Mouse (Mus musculus): ENCODE data around the gene Itgb4. TPM values are rescaled to one million over a fixed set of nuclear protein-coding genes. Genes with fewer than 3 reads are reported as not detected.

Itgb4 gene
- total and polyA plus RNA-seq, 3 experiments: 0.05 to 0.13 TPM; not detected in 1

GRCm38 (mm10) chr11:116008832-116009375 is 34.4 kb downstream of the Itgb4 start:
- Histone ChIP-seq H3K4me1 (ENCODE audit: insufficient read depth, low read depth, low read length) (peaks cover 92% of the 10 kb centered on the region), H3K36me3 (replicated peaks) (peaks cover 63% of the 10 kb centered on the region), H3K27me3 (ENCODE audit: insufficient read depth, low read length) (peaks cover 19% of the 10 kb centered on the region), H3K4me3 (ENCODE audit: low read depth, low read length) (no peak overlapping the region), H3K9me3 (replicated peaks) (no peaks in the 10 kb centered on the region)
- ATAC-seq (ENCODE audit: extremely low read depth, insufficient number of reproducible peaks, low FRiP score, poor library complexity, severe bottlenecking) (no peak), DNase-seq (ENCODE audit: low spot score) (no peak)
- TF ChIP-seq CTCF (IDR thresholded peaks at IDR 0.05; ENCODE audit: low read depth, low read length) (no peak), GATA1 (IDR thresholded peaks at IDR 0.05; ENCODE audit: borderline replicate concordance, low read length) (no peak), GATA2 (IDR thresholded peaks at IDR 0.05; ENCODE audit: borderline replicate concordance, low read depth, low read length) (no peak), TAL1 (conservative IDR thresholded peaks at IDR 0.05; ENCODE audit: low read depth, low read length) (no peak), POLR2AphosphoS5 (IDR thresholded peaks at IDR 0.05; ENCODE audit: insufficient replicate concordance, low read depth, low read length) (no peak)

- no peak for DNase-seq (ENCODE audit: low spot score)
- Histone ChIP-seq H3K4me3 (ENCODE audit: low read depth, low read length) (no peak overlapping the region), H3K36me3 (replicated peaks) (peaks cover 63% of the 10 kb centered on the region), H3K27me3 (ENCODE audit: insufficient read depth, low read length) (peaks cover 23% of the 10 kb centered on the region), H3K9me3 (replicated peaks) (no peaks in the 10 kb centered on the region), H3K4me1 (ENCODE audit: insufficient read depth, low read depth, low read length) (peaks cover 92% of the 10 kb centered on the region)
- no peak for ATAC-seq (ENCODE audit: extremely low read depth, insufficient number of reproducible peaks, low FRiP score, poor library complexity, severe bottlenecking)
- no peak for TF ChIP-seq POLR2AphosphoS5 (IDR thresholded peaks at IDR 0.05; ENCODE audit: insufficient replicate concordance, low read depth, low read length)
- TF ChIP-seq GATA1 (IDR thresholded peaks at IDR 0.05; ENCODE audit: borderline replicate concordance, low read length): no peak
- TF ChIP-seq GATA2 (IDR thresholded peaks at IDR 0.05; ENCODE audit: borderline replicate concordance, low read depth, low read length): no peak
- TF ChIP-seq TAL1 (conservative IDR thresholded peaks at IDR 0.05; ENCODE audit: low read depth, low read length): no peak
- TF ChIP-seq CTCF (IDR thresholded peaks at IDR 0.05; ENCODE audit: low read depth, low read length): no peak
Measured at GRCm38 (mm10) chr11:116009661-116010060, 35.2 kb downstream of the Itgb4 start.

- no peak for ATAC-seq (ENCODE audit: extremely low read depth, insufficient number of reproducible peaks, low FRiP score, poor library complexity, severe bottlenecking)
Measured at GRCm38 (mm10) chr11:116010146-116010545, 35.6 kb downstream of the Itgb4 start.

GRCm38 (mm10) chr11:116010948-116011347 is 36.4 kb downstream of the Itgb4 start:
- TF ChIP-seq GATA1 (IDR thresholded peaks at IDR 0.05; ENCODE audit: borderline replicate concordance, low read length): no peak
- no peak for TF ChIP-seq GATA2 (IDR thresholded peaks at IDR 0.05; ENCODE audit: borderline replicate concordance, low read depth, low read length)
- TF ChIP-seq POLR2AphosphoS5 (IDR thresholded peaks at IDR 0.05; ENCODE audit: insufficient replicate concordance, low read depth, low read length): no peak
- no peak for TF ChIP-seq CTCF (IDR thresholded peaks at IDR 0.05; ENCODE audit: low read depth, low read length)
- no peak for TF ChIP-seq TAL1 (conservative IDR thresholded peaks at IDR 0.05; ENCODE audit: low read depth, low read length)
- no peak for DNase-seq (ENCODE audit: low spot score)
- no peak for ATAC-seq (ENCODE audit: extremely low read depth, insufficient number of reproducible peaks, low FRiP score, poor library complexity, severe bottlenecking)
- Histone ChIP-seq H3K36me3 (replicated peaks) (peaks cover 56% of the 10 kb centered on the region), H3K4me1 (ENCODE audit: insufficient read depth, low read depth, low read length) (peaks cover 91% of the 10 kb centered on the region), H3K9me3 (replicated peaks) (no peaks in the 10 kb centered on the region), H3K4me3 (ENCODE audit: low read depth, low read length) (no peak overlapping the region; the same call in 1 of the 2 replicates), H3K27me3 (ENCODE audit: insufficient read depth, low read length) (peaks cover 18% of the 10 kb centered on the region)

More at GRCm38 (mm10) chr11:116010146-116010545, 35.6 kb downstream of the Itgb4 start:
- Histone ChIP-seq H3K4me3 (ENCODE audit: low read depth, low read length) (no peak overlapping the region; the same call in 1 of the 2 replicates), H3K36me3 (replicated peaks) (peaks cover 63% of the 10 kb centered on the region), H3K4me1 (ENCODE audit: insufficient read depth, low read depth, low read length) (peaks cover 92% of the 10 kb centered on the region), H3K9me3 (replicated peaks) (no peaks in the 10 kb centered on the region), H3K27me3 (ENCODE audit: insufficient read depth, low read length) (peaks cover 22% of the 10 kb centered on the region)
- TF ChIP-seq TAL1 (conservative IDR thresholded peaks at IDR 0.05; ENCODE audit: low read depth, low read length) (no peak), GATA2 (IDR thresholded peaks at IDR 0.05; ENCODE audit: borderline replicate concordance, low read depth, low read length) (no peak), CTCF (IDR thresholded peaks at IDR 0.05; ENCODE audit: low read depth, low read length) (no peak), GATA1 (IDR thresholded peaks at IDR 0.05; ENCODE audit: borderline replicate concordance, low read length) (no peak), POLR2AphosphoS5 (IDR thresholded peaks at IDR 0.05; ENCODE audit: insufficient replicate concordance, low read depth, low read length) (no peak)
- no peak for DNase-seq (ENCODE audit: low spot score)

- ATAC-seq (ENCODE audit: extremely low read depth, insufficient number of reproducible peaks, low FRiP score, poor library complexity, severe bottlenecking) (no peak), DNase-seq (ENCODE audit: low spot score) (no peak)
- Histone ChIP-seq H3K4me1 (ENCODE audit: insufficient read depth, low read depth, low read length) (peaks cover 87% of the 10 kb centered on the region), H3K36me3 (replicated peaks) (peaks cover 48% of the 10 kb centered on the region), H3K9me3 (replicated peaks) (no peaks in the 10 kb centered on the region), H3K27me3 (ENCODE audit: insufficient read depth, low read length) (peaks cover 21% of the 10 kb centered on the region), H3K4me3 (ENCODE audit: low read depth, low read length) (peak overlapping the region; percentile 83)
- TF ChIP-seq POLR2AphosphoS5 (IDR thresholded peaks at IDR 0.05; ENCODE audit: insufficient replicate concordance, low read depth, low read length): no peak
- no peak for TF ChIP-seq GATA2 (IDR thresholded peaks at IDR 0.05; ENCODE audit: borderline replicate concordance, low read depth, low read length)
- no peak for TF ChIP-seq GATA1 (IDR thresholded peaks at IDR 0.05; ENCODE audit: borderline replicate concordance, low read length)
- no peak for TF ChIP-seq TAL1 (conservative IDR thresholded peaks at IDR 0.05; ENCODE audit: low read depth, low read length)
- TF ChIP-seq CTCF (IDR thresholded peaks at IDR 0.05; ENCODE audit: low read depth, low read length): no peak
Measured at GRCm38 (mm10) chr11:116011529-116012261, 37.2 kb downstream of the Itgb4 start.

- ATAC-seq (ENCODE audit: extremely low read depth, insufficient number of reproducible peaks, low FRiP score, poor library complexity, severe bottlenecking) (peak; percentile 55; the same call in 1 of the 2 replicates), DNase-seq (ENCODE audit: low spot score) (peak; percentile 85)
- peaks cover 81% of the 10 kb centered on the region for H3K4me1 ChIP-seq (ENCODE audit: insufficient read depth, low read depth, low read length)
Measured at GRCm38 (mm10) chr11:116012262-116012947, 37.9 kb downstream of the Itgb4 start, which contains the start of gene Galk1. TSS of gene Galk1 (minus strand) at chr11:116012719.

More at GRCm38 (mm10) chr11:116012262-116012947, 37.9 kb downstream of the Itgb4 start, which contains the start of gene Galk1:
- no peak for TF ChIP-seq GATA2 (IDR thresholded peaks at IDR 0.05; ENCODE audit: borderline replicate concordance, low read depth, low read length)
- no peak for TF ChIP-seq POLR2AphosphoS5 (IDR thresholded peaks at IDR 0.05; ENCODE audit: insufficient replicate concordance, low read depth, low read length)
- no peak for TF ChIP-seq TAL1 (conservative IDR thresholded peaks at IDR 0.05; ENCODE audit: low read depth, low read length)
- no peak for TF ChIP-seq CTCF (IDR thresholded peaks at IDR 0.05; ENCODE audit: low read depth, low read length)
- TF ChIP-seq GATA1 (IDR thresholded peaks at IDR 0.05; ENCODE audit: borderline replicate concordance, low read length): no peak
- H3K27me3 ChIP-seq (ENCODE audit: insufficient read depth, low read length): peaks cover 21% of the 10 kb centered on the region
- H3K4me3 ChIP-seq (ENCODE audit: low read depth, low read length): peak within 1 kb of the TSS; percentile 83
- H3K9me3 ChIP-seq (replicated peaks): no peaks in the 10 kb centered on the region
- H3K36me3 ChIP-seq (replicated peaks): peaks cover 41% of the 10 kb centered on the region

Data from G1E (cell line).